Mouse (Mus musculus): ENCODE results near the gene Mospd3.

Gene Mospd3

GRCm38 (mm10) chr5:137570691-137571586 is 29.9 kb downstream of the Mospd3 start:
- no peak for DNase-seq

GRCm38 (mm10) chr5:137570181-137570580 is 30.7 kb downstream of the Mospd3 start:
- DNase-seq: no peak

- DNase-seq: peak; percentile 56 to 69
Observed at GRCm38 (mm10) chr5:137569665-137570064, 31.2 kb downstream of the Mospd3 start, which contains the start of gene Tfr2. Gene Tfr2 (plus strand): TSS chr5:137569840.

- no peak for DNase-seq
Observed at GRCm38 (mm10) chr5:137569031-137569430, 31.8 kb downstream of the Mospd3 start.

- DNase-seq: no peak
Observed at GRCm38 (mm10) chr5:137568223-137568798, 32.5 kb downstream of the Mospd3 start.

GRCm38 (mm10) chr5:137566416-137566815 is 34.4 kb downstream of the Mospd3 start:
- DNase-seq: no peak

GRCm38 (mm10) chr5:137565744-137566143 is 35.1 kb downstream of the Mospd3 start:
- no peak for DNase-seq

- no peak for DNase-seq
Observed at GRCm38 (mm10) chr5:137562965-137563364, 37.9 kb downstream of the Mospd3 start.

- DNase-seq: no peak
Observed at GRCm38 (mm10) chr5:137561556-137561955, 39.3 kb downstream of the Mospd3 start.

GRCm38 (mm10) chr5:137553898-137554297 is 47.0 kb downstream of the Mospd3 start:
- no peak for DNase-seq

GRCm38 (mm10) chr5:137553411-137553837 is 47.4 kb downstream of the Mospd3 start, which contains the start of gene Actl6b:
Gene Actl6b (plus strand): TSS chr5:137553517.
- DNase-seq: no peak

GRCm38 (mm10) chr5:137553000-137553399 is 47.9 kb downstream of the Mospd3 start:
- no peak for DNase-seq

GRCm38 (mm10) chr5:137551119-137551518 is 49.7 kb downstream of the Mospd3 start:
- no peak for DNase-seq

- no peak for DNase-seq
Observed at GRCm38 (mm10) chr5:137549840-137550239, 51.0 kb downstream of the Mospd3 start.

Measured in spleen, adult 18-20 months (tissue).